Mouse (Mus musculus) c-Kit-positive CD71-positive TER-119-negative erythroid progenitor cells, embryonic 14.5 days (primary cell): ENCODE results near the gene Atg4d.
"Not testable (repeated sequence)": the region's sequence is repeated elsewhere in the genome, so short reads cannot be mapped to it uniquely, and the experiment has no call there.

Experiments used
- DNase-seq: peaks from one replicate; pipeline ENCODE4 v3.0.0-alpha.2; 2013; ENCODE audit warnings: low read depth

Atg4d gene

GRCm38 (mm10) chr9:21265000-21265561 is at the start of gene Atg4d:
Gene Atg4d (plus strand): TSS chr9:21265293.
- DNase-seq: peak; percentile 99

- no peak for DNase-seq
These were observed 48.8 kb upstream of the Atg4d start for GRCm38 (mm10) chr9:21216050-21216841.

GRCm38 (mm10) chr9:21219820-21220219 is 45.3 kb upstream of the Atg4d start:
- DNase-seq: no peak

- peak; percentile 94 for DNase-seq
These were observed 44.4 kb upstream of the Atg4d start for GRCm38 (mm10) chr9:21220490-21221382.

DNA sequence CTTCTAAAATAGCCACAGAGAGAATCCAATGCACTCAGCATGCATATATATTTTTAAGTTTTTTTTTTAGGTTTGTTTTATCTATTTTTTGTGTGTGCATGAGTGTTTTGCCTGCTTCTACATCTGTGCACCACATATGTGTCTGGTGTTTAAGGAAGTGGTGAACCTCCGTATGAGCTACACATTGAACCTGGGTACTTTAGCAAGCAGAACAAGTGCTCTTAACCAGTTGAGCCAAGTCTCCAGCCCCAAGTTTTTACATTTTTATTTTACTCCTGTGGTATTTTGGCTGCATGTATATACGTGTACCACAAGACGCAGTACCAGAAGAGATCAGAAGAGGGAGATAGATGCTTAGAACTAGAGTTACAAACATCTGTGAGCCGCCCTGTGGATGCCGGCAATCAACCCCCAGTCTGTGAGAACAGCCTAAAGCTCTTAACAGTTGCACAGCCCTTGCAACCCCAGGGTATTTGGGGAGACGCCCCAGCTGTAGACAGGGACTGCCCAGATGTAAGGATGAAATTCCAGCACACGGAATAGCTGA is 43.6 kb upstream of the Atg4d start:
- DNase-seq: peak; percentile 81

DNA sequence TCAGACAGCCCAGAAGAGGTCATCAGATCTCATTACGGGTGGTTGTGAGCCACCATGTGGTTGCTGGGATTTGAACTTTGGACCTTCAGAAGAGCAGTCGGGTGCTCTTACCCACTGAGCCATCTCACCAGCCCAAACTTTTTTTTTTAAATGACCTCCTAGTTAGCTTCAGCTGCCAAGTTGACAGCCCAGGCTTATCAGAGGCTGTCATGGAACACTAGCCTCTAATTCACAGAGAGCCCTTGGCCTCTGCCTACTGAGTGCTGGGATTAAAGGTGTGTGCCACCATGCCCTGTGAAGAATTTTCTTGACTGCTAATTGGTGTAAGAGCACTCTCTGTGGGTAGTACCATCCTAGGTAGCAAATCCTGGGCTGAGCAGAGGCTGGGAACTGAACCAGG is 41.6 kb upstream of the Atg4d start:
- not testable (repeated sequence) for DNase-seq

DNA sequence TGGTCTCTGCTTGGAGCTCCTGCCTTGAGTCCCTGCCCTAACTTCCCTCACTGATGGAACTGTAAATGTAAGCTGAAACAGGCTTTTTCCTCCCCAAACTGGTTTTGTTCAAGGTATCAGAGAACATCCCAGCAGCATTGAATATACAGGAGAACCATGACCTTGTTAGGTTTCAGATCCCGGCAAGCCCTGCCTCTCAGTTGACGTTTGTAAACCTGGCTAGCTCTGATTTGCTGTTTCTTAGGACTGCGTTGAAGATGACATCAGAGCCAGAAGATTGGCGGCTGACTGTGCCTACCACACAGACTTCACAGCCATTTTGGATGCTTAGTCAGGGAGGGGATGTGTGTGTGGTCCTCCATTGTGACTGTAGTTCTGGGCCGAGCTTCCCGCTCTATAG is 41.2 kb upstream of the Atg4d start:
- DNase-seq: no peak

DNA sequence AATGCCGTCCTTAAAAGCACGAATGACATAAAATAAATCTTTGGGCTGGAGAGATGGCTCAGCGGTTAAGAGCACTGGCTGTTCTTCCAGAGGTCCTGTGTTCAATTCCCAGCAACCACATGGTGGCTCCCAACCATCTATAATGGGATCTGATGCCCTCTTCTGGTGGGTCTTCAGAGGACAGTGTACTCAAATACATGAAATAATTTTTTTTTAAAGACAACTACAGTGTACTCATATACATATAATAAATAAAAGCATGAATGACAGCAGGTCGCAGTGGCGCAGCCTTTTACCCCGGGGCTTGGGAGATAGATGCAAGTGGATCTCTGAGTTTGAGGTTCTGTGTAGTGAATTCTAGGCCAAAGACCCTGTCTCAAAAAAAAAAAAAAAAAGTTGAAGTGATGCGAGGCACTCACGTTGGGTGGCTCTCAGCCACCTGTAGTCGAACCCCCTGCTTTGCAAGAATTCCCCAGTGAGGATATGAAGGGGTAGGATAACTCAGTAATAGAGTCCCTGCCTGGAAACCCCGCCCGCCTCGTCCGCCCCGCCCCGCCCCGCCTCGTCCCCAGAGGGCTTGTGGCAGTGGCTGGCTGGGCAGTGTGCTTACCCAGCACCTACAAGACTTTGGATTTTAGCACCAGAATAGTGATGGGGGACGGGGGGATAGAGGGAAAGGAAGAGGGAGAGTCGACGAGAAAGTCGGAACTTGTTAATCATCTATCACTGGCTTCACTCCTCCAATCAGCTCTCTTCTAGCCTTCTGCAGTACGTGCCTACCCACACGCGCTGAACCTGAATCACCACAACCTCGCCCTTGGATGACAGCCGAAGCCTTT is 40.3 kb upstream of the Atg4d start:
- DNase-seq: no peak

- DNase-seq: no peak
These were observed 39.7 kb upstream of the Atg4d start for GRCm38 (mm10) chr9:21225415-21225758.

GRCm38 (mm10) chr9:21227342-21227741 is 37.8 kb upstream of the Atg4d start:
- DNase-seq: no peak

GRCm38 (mm10) chr9:21231551-21231950 is 33.5 kb upstream of the Atg4d start:
- no peak for DNase-seq

DNA sequence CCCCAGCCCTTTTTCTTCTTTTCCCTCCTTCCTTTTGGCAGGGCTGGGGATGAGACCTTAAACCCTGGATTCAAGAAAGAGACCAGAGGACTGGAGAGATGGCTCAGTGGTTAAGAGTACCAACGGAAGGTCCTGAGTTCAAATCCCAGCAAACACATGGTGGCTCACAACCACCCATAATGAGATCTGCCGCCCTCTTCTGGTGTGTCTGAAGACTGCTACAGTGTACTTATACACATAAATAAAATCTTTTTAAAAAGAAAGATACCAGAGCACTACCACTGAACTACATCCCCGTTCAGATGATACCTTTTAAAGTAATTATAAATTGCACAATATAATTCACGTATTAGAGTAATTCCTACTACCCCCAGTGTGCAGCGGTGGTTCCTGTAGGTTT is 32.2 kb upstream of the Atg4d start:
- DNase-seq: no peak

GRCm38 (mm10) chr9:21233366-21233765 is 31.7 kb upstream of the Atg4d start:
- DNase-seq: no peak

- DNase-seq: no peak
These were observed 31.3 kb upstream of the Atg4d start for GRCm38 (mm10) chr9:21233805-21234204.

DNA sequence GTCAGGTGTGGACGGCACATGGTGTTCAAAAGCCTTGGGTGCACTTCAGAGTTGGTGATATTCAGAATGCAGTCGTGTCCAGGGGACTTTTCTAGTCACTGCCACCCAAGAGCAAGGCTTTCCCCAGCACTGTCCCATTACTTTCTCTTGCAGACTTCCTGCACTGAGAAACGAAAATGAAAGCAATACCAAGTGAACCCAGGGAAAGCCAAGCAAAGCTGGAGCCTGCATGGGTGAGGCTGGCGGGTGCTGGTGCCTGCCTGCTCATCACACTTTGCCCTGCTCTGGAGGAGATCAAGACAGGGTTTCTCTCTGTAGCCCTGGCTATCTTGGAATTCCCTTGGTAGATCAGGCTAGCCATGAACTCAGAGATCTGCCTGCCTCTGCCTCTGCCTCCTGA is 29.8 kb upstream of the Atg4d start:
- no peak for DNase-seq

GRCm38 (mm10) chr9:21236991-21237367 is 28.1 kb upstream of the Atg4d start:
- no peak for DNase-seq

DNA sequence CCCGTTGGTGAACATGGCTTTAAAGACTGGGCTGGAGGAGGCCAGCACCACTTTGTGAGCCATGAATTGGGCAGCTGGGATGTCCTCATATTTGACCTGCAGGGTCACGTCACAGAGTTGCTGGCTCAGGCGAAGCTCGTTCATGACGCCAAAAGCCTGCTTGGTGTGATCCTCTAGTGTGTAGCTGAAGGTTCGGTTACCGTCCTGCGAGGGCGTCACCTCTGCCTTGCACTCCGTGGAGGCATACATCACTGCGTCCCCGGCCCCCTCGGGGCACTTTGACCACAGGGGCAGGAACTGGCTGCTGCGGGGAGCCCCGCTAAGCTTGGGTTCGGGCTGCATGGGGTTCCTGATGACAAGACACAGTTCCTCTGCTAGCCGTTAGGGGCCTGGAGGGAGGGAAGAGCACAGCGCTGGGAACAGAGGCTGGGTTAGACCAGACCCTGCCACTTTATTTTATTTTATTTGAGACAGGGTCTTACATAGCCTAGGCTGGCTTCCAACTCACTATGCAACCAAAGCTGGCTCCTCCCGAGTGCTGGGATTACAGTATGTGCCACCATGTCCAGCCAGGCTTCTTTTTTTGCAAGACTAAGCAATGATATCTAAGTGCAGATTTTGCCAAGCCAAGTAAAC is 27.6 kb upstream of the Atg4d start:
- DNase-seq: no peak

GRCm38 (mm10) chr9:21238004-21238732 is 26.9 kb upstream of the Atg4d start:
- DNase-seq: no peak

- DNase-seq: peak; percentile 46
These were observed 26.2 kb upstream of the Atg4d start, which contains the start of gene Keap1 for GRCm38 (mm10) chr9:21238733-21239464. Gene Keap1 (minus strand): TSS chr9:21239361.

DNA sequence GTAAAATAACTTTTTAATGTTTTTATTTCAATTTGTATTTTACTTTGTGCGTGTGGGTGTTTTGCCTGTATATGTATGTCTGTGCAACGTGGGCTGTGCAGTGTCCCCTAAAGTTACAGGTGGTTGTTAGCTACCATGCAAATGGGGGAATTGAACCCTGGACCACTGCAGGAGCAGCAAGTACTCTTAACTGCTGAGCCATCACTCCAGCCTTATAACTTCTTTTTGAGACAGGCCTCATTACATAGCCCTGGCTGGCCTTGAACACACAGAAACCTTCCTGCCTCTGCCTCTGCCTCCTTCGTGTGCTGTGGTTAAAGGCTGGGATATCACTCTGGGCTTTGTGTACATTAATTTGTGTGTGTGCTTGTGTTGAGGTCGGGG is 25.6 kb upstream of the Atg4d start:
- DNase-seq: no peak
